In the genomic region with DNA sequence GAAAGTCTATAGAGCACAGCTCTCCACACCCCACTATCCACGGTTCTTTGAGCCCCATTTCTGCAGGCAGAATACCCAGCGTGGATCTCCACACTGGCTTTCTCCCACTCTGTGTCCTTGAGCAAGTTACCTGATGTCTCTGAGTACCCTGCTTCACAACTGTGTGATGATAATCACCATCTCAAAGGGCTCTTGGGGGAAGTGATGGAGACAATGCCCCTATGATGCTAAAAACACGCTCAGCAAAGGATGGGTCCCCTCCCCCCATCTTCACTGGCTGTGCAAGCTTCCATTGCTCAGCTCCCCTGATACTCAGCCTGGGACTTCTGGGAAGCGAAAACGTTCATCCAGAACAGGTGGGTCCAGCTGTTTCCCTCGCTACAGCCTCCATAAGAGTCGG, we compare ENCODE assay signal across 24 mouse cellular contexts.
DNase-seq lines count a peak whose midpoint lies in the region; ATAC-seq and TF ChIP-seq lines count a peak whose summit lies in the region.
"Had no signal": no experiment of that assay in that cellular context is flagged by ENCODE, and none has a peak within 500 bp of the region (broad histone marks: within the 10 kb centered on the region; RNA-seq: fewer than 3 reads in every experiment).

No protein-coding gene starts in this region.

- DNase-seq in embryonic facial prominence, embryonic 14.5 days (ENCODE audit: low spot score): peak; percentile 10
- DNase-seq in embryonic facial prominence, embryonic 10.5 days (ENCODE audit: low spot score): no peak
- peak; percentile 89 for DNase-seq in ES-CJ7 (ENCODE audit: low read depth, low spot score)
- DNase-seq in R1 (ENCODE audit: low read depth, low spot score): peak; percentile 72
- peak; percentile 77 for DNase-seq in ZHBTc4 (ENCODE audit: low read depth, low spot score)
- DNase-seq in liver, postnatal 0 days: no peak
- no peak for DNase-seq in embryo, embryonic 10 days (ENCODE audit: low spot score)
- no peak for DNase-seq in liver, embryonic 11.5 days (ENCODE audit: low spot score)
- DNase-seq: adrenal gland, adult 2 months; adrenal gland, adult 8-10 months; adrenal gland, postnatal 10 days; adrenal gland, postnatal 14 days; adrenal gland, postnatal 25 days; adrenal gland, postnatal 36 days; B cell, adult 2 months; cerebellum, adult 11 months; cerebellum, adult 11-12 months; cerebellum, adult 18-20 months; cerebellum, adult 2 months; cerebellum, adult 8-10 months had no signal

- no peak overlapping the region for H3K4me3 ChIP-seq in embryonic facial prominence, embryonic 14.5 days (ENCODE audit: low read depth, low read length)
- H3K4me3 ChIP-seq in embryonic facial prominence, embryonic 10.5 days: no peak overlapping the region
- H3K4me3 ChIP-seq in liver, postnatal 0 days (ENCODE audit: low read depth, low read length): no peak overlapping the region
- no peak overlapping the region for H3K4me3 ChIP-seq in liver, embryonic 11.5 days (ENCODE audit: low read depth, low read length)

- 56% methylated on average over 7 of the region's 7 CpGs for WGBS in embryonic facial prominence, embryonic 14.5 days
- 68% methylated on average over 7 of the region's 7 CpGs for WGBS in embryonic facial prominence, embryonic 10.5 days
- 59% methylated on average over 7 of the region's 7 CpGs for WGBS in liver, postnatal 0 days (ENCODE audit: insufficient replicate concordance)
- 63% methylated on average over 7 of the region's 7 CpGs for WGBS in liver, embryonic 11.5 days

- H3K4me1 ChIP-seq in embryonic facial prominence, embryonic 14.5 days (ENCODE audit: control insufficient read depth, insufficient read depth, low read length): no peaks in the 10 kb centered on the region
- peaks cover 3% of the 10 kb centered on the region; the same call in 1 of the 2 replicates for H3K4me1 ChIP-seq in embryonic facial prominence, embryonic 10.5 days
- H3K4me1 ChIP-seq in liver, postnatal 0 days (ENCODE audit: insufficient read depth): no peaks in the 10 kb centered on the region
- H3K4me1 ChIP-seq in liver, embryonic 11.5 days (replicated peaks; ENCODE audit: control insufficient read depth, insufficient read depth, low read length): no peaks in the 10 kb centered on the region

- no peak overlapping the region for H3K4me2 ChIP-seq in embryonic facial prominence, embryonic 14.5 days (ENCODE audit: low read depth, low read length)
- H3K4me2 ChIP-seq in liver, postnatal 0 days (ENCODE audit: low read depth, low read length): no peak overlapping the region
- no peak overlapping the region for H3K4me2 ChIP-seq in liver, embryonic 11.5 days

- TF ChIP-seq EP300 in liver, postnatal 0 days (IDR thresholded peaks at IDR 0.05; ENCODE audit: low read depth): no peak

- ATAC-seq in embryonic facial prominence, embryonic 14.5 days (ENCODE audit: low read depth): no peak
- ATAC-seq in liver, postnatal 0 days: no peak
- no peak for ATAC-seq in liver, embryonic 11.5 days (replicated peaks; ENCODE audit: low FRiP score)
- ATAC-seq: activated CD4-positive, CD25-positive, alpha-beta regulatory T cell, adult 4 months; CD4-positive, CD25-positive, alpha-beta regulatory T cell, adult 4 months; Patski had no signal

- no peak overlapping the region for H3K27ac ChIP-seq in embryonic facial prominence, embryonic 14.5 days (replicated peaks; ENCODE audit: low read depth, low read length)
- H3K27ac ChIP-seq in embryonic facial prominence, embryonic 10.5 days (replicated peaks): no peak overlapping the region
- H3K27ac ChIP-seq in liver, postnatal 0 days (ENCODE audit: low read depth): no peak overlapping the region
- H3K27ac ChIP-seq in liver, embryonic 11.5 days (ENCODE audit: low read depth, low read length): no peak overlapping the region

- H3K36me3 ChIP-seq in embryonic facial prominence, embryonic 14.5 days (ENCODE audit: control insufficient read depth, insufficient read depth, low read length): no peaks in the 10 kb centered on the region
- H3K36me3 ChIP-seq in embryonic facial prominence, embryonic 10.5 days (replicated peaks): no peaks in the 10 kb centered on the region
- H3K36me3 ChIP-seq in liver, postnatal 0 days (replicated peaks; ENCODE audit: insufficient read depth, low read length): no peaks in the 10 kb centered on the region
- no peaks in the 10 kb centered on the region for H3K36me3 ChIP-seq in liver, embryonic 11.5 days (ENCODE audit: control insufficient read depth, insufficient read depth, low read length)
- H3K36me3 ChIP-seq: G1E had no signal

- no peak for TF ChIP-seq CTCF in liver, postnatal 0 days (IDR thresholded peaks at IDR 0.05; ENCODE audit: low read depth)

- H3K9ac ChIP-seq in embryonic facial prominence, embryonic 14.5 days (ENCODE audit: low read depth, low read length): no peak overlapping the region
- H3K9ac ChIP-seq in liver, postnatal 0 days (replicated peaks): no peak overlapping the region
- H3K9ac ChIP-seq in liver, embryonic 11.5 days (ENCODE audit: low read depth, low read length): no peak overlapping the region

- H3K9me3 ChIP-seq in embryonic facial prominence, embryonic 14.5 days (ENCODE audit: control insufficient read depth, low read length): no peaks in the 10 kb centered on the region
- no peaks in the 10 kb centered on the region for H3K9me3 ChIP-seq in embryonic facial prominence, embryonic 10.5 days
- no peaks in the 10 kb centered on the region for H3K9me3 ChIP-seq in liver, postnatal 0 days (ENCODE audit: low read length)
- no peaks in the 10 kb centered on the region for H3K9me3 ChIP-seq in liver, embryonic 11.5 days (ENCODE audit: control insufficient read depth, low read length)
- H3K9me3 ChIP-seq: G1E had no signal

- H3K27me3 ChIP-seq in embryonic facial prominence, embryonic 14.5 days (replicated peaks; ENCODE audit: control insufficient read depth, insufficient read depth, low read length): no peaks in the 10 kb centered on the region
- no peaks in the 10 kb centered on the region for H3K27me3 ChIP-seq in embryonic facial prominence, embryonic 10.5 days (replicated peaks; ENCODE audit: low read depth, poor library complexity, severe bottlenecking)
- H3K27me3 ChIP-seq in liver, postnatal 0 days (ENCODE audit: insufficient read depth, low read length): no peaks in the 10 kb centered on the region
- H3K27me3 ChIP-seq in liver, embryonic 11.5 days (replicated peaks; ENCODE audit: control insufficient read depth, insufficient read depth, low read length): no peaks in the 10 kb centered on the region

Comparison
In these comparisons a context has a peak if more than half of its experiments do, and no peak if none do; other contexts are left out.
1. DNase-seq: peak in embryonic facial prominence, embryonic 14.5 days (single experiment), ES-CJ7 (single experiment), R1 (single experiment) and ZHBTc4 (single experiment); none in embryonic facial prominence, embryonic 10.5 days (single experiment), liver, postnatal 0 days (single experiment), embryo, embryonic 10 days (single experiment) and liver, embryonic 11.5 days (single experiment).